Mouse (Mus musculus) heart, adult 2 months (tissue): ENCODE results near the gene Hexb. TPM values are rescaled to one million over a fixed set of nuclear protein-coding genes. Genes with fewer than 3 reads are reported as not detected.

Source experiments
- DNase-seq, 2 experiments: peaks; one replicate each; pipeline ENCODE4 v3.0.0; 2021
- H3K27ac ChIP-seq: fragments of 200-600 bp; 2 replicates; pipeline ENCODE4 v1.8.1; 2022
- H3K27me3 ChIP-seq: fragments of 200-500 bp; 2 replicates; pipeline ENCODE4 v1.6.1; 2012; ENCODE audit warnings: mild to moderate bottlenecking, low read length, inconsistent platforms, mixed read lengths; ENCODE audit not compliant: control insufficient read depth, insufficient read depth
- H3K36me3 ChIP-seq: fragments of 200-500 bp; 2 replicates; pipeline ENCODE4 v1.6.1; 2012; ENCODE audit warnings: low read length, inconsistent platforms; ENCODE audit not compliant: control insufficient read depth, insufficient read depth
- H3K4me1 ChIP-seq: fragments of 200-500 bp; 2 replicates; pipeline ENCODE4 v1.6.1; 2011; ENCODE audit warnings: low read length; ENCODE audit not compliant: control insufficient read depth, insufficient read depth
- H3K4me3 ChIP-seq: fragments of 200-600 bp; 2 replicates; pipeline ENCODE4 v1.8.1; 2022
- H3K79me2 ChIP-seq: fragments of 200-500 bp; replicated peaks from 2 replicates; pipeline ENCODE4 v1.6.1; 2012; ENCODE audit warnings: mild to moderate bottlenecking, inconsistent platforms, low read length, moderate library complexity, mixed read lengths; ENCODE audit not compliant: control insufficient read depth, insufficient read depth
- H3K9ac ChIP-seq: fragments of 200-500 bp; 2 replicates; pipeline ENCODE4 v1.6.1; 2012; ENCODE audit warnings: low read depth, mild to moderate bottlenecking, control low read depth, inconsistent platforms, low read length, mixed read lengths
- CTCF ChIP-seq: fragments of 200-600 bp; IDR thresholded peaks from 2 replicates; pipeline ENCODE4 v1.8.1; 2022; ENCODE audit warnings: antibody characterized with exemption, mild to moderate bottlenecking, moderate library complexity
- EP300 ChIP-seq: fragments of 200-500 bp; IDR thresholded peaks from 2 replicates; pipeline ENCODE4 v1.6.1; 2011; ENCODE audit warnings: low read depth, low read length, control low read depth; ENCODE audit not compliant: insufficient read depth
- POLR2A ChIP-seq: fragments of 200-500 bp; IDR thresholded peaks from 2 replicates; pipeline ENCODE4 v1.6.1; 2011; ENCODE audit warnings: mild to moderate bottlenecking, low read depth, low read length, control low read depth; ENCODE audit not compliant: insufficient read depth
- WGBS: fragments of 180-500 bp; shearing (Covaris S2); methylation state at CpG from one replicate; pipeline ENCODE4 v1.1.7; 2018; 5-methylcytosine and 5-hydroxymethylcytosine counted together
- intact Hi-C: fragments of 180-260 bp; cut with DNase I; formaldehyde crosslinking; loops from one replicate; pipeline ENCODE4 v1.15.1; 2025
- polyA plus RNA-seq: library from polyadenylated mRNA; depleted of rRNA; stranded (reverse); fragments of >200 nt; gene quantifications from 2 replicates; pipeline ENCODE4 v1.2.3, GENCODE M21; 2012
- total RNA-seq, 2 experiments: library from RNA; stranded (reverse); gene quantifications; 2 replicates each; pipeline ENCODE4 v1.2.3; 2021

Gene Hexb
- total and polyA plus RNA-seq, 3 experiments = 21.2 to 21.7 (median 21.3) TPM

DNA sequence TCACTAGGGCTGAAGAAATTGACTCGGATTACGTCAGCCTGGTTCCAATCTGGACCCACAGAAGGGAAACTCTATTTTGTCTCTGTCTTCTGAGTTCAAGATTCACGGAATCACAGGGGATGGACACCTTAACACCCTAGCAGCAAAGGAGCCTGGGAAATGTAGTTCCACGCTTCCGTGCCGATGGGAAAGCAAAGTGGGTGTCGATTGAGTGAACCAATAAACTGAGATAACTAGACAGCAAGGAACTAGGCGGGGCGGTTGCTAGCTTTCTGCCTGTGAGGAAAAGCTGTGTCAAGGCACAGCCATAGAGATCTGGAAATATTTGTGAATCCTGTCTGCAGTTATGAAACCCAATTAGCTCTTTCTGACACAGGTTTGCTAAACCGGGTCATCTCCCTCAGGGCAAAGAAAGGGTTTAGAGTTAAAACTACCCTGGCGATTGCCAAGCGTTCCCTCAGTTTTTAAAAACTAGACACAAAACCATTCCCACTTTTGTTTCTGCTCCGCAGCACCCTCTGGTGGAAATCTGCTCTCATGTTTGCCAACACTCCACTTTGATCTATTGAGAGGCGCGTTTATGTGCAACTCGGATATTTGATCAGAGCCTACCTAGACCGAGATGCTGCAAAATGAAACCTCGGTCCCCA is 7.0 kb upstream of the Hexb start:
- no peaks in the 10 kb centered on the region for H3K27me3 ChIP-seq
- H3K4me3 ChIP-seq = peak overlapping the region; percentile 49
- 4% methylated on average over 18 of the region's 18 CpGs for WGBS
- peaks cover 3% of the 10 kb centered on the region; the same call in 1 of the 2 replicates for H3K36me3 ChIP-seq
- intact Hi-C loops = loop anchor here (2.0 kb wide), 1 partner anchor 68 kb away; the partner anchor contains the start of genes Gfm2 and Nsa2
- H3K27ac ChIP-seq = peak overlapping the region; percentile 89
- no peaks in the 10 kb centered on the region for H3K79me2 ChIP-seq
- peak; percentile 54; the same call in 1 of the 2 replicates for TF ChIP-seq POLR2A
- no peak for TF ChIP-seq EP300
- TF ChIP-seq CTCF = peak; percentile 92
- H3K9ac ChIP-seq = peak overlapping the region; percentile 74
- peak; percentile 86 to 89 for DNase-seq
- H3K4me1 ChIP-seq = no peaks in the 10 kb centered on the region; the same call in 1 of the 2 replicates

DNA sequence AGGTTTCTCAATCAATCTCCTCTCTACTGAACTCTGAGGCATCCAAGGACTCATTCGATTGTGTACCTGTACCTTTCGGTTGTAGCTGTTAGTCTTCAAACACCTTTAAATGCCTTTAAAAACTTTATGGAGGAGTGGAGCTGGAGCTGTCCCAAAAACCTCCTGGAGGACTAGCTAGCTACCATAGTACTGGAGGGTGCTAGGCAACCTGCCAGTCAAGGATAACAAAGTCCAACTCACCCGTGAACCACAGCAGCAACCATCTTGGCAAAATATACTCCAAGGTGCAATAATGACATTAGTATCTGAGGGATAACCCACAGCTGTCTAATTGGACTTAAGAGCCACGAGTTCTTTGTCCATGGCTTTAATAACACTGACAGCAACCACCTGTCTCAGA is 3.7 kb upstream of the Hexb start:
- H3K79me2 ChIP-seq = no peaks in the 10 kb centered on the region
- H3K9ac ChIP-seq = no peak overlapping the region
- H3K4me3 ChIP-seq = no peak overlapping the region
- intact Hi-C loops = no loop called here
- 71% methylated on average over 4 of the region's 4 CpGs for WGBS
- no peaks in the 10 kb centered on the region; the same call in 1 of the 2 replicates for H3K4me1 ChIP-seq
- peaks cover 3% of the 10 kb centered on the region; the same call in 1 of the 2 replicates for H3K36me3 ChIP-seq
- no peak for DNase-seq
- no peaks in the 10 kb centered on the region for H3K27me3 ChIP-seq
- no peak for TF ChIP-seq POLR2A
- no peak for TF ChIP-seq CTCF
- TF ChIP-seq EP300 = no peak
- H3K27ac ChIP-seq = no peak overlapping the region

DNA sequence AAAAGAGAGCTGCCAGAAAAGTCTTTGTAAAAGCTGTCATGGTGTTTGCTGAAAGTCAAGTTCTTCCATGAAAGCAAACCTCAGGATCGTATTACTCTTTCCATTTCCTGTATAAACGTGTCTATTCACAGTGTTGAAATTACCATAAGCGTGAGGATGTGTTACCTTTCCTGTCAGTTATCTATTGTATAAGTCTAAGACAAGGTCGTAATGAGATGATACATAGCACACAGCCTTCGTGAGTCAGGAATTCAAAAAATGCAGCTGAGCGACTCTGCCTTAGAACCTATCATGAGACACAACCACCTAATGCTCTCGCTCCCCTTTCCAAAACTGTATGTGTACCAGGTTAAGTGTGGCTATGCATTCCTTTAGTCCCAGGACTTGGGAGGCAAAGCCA is 2.9 kb upstream of the Hexb start:
- no peaks in the 10 kb centered on the region for H3K27me3 ChIP-seq
- TF ChIP-seq CTCF = no peak
- TF ChIP-seq EP300 = no peak
- TF ChIP-seq POLR2A = no peak
- intact Hi-C loops = no loop called here
- WGBS = 50% methylated on average over 7 of the region's 7 CpGs
- H3K9ac ChIP-seq = no peak overlapping the region
- H3K4me3 ChIP-seq = no peak overlapping the region
- peaks cover 3% of the 10 kb centered on the region; the same call in 1 of the 2 replicates for H3K36me3 ChIP-seq
- H3K79me2 ChIP-seq = no peaks in the 10 kb centered on the region
- H3K27ac ChIP-seq = no peak overlapping the region
- no peak for DNase-seq
- no peaks in the 10 kb centered on the region; the same call in 1 of the 2 replicates for H3K4me1 ChIP-seq

DNA sequence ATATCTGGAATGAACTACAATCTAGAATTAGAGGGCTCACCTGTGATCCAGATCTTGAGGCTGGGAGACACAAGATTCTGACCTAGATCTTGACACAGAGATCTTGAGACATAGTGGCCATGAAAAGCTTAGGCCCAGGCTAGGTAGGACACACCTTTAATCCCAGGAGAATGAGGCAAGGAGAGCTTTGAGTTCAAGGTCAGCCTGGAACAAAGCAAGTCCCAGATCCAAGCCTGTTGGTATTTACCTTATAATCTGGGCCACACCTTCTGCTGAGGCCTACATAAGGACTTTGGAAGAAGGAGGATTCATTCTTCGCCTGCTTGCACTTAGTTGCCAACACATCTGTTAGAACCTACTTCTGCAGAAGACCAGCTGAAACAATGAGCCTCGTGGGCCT is 966 bp upstream of the Hexb start:
- no peak for DNase-seq
- intact Hi-C loops = loop anchor here (10.0 kb wide), 1 partner anchor 1066 kb away; the partner anchor contains the start of genes Ankra2 and Utp15
- Histone ChIP-seq H3K27me3 (no peaks in the 10 kb centered on the region), H3K36me3 (no peaks in the 10 kb centered on the region), H3K4me1 (no peaks in the 10 kb centered on the region; the same call in 1 of the 2 replicates), H3K27ac (no peak overlapping the region; the same call in 1 of the 2 replicates), H3K79me2 (no peaks in the 10 kb centered on the region), H3K4me3 (no peak overlapping the region), H3K9ac (no peak overlapping the region)
- TF ChIP-seq CTCF = no peak
- TF ChIP-seq EP300 = no peak
- TF ChIP-seq POLR2A = no peak
- 65% methylated on average over 2 of the region's 2 CpGs for WGBS

DNA sequence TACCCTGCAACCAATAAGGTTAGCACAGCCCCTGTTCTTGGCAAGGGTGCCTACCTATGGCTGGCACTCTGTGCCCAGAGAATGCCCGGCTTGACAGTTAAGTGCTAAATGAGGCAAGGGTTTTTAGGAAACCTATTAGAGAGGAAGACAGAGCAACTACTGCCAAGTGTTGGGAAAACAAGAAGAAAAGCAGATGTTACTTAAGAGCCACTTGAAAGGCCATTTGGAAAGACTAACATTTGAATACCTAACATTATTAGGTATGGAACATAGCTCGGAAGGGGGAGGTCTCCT is 1.3 kb downstream of the Hexb start:
- no peak overlapping the region for H3K9ac ChIP-seq
- H3K79me2 ChIP-seq = no peaks in the 10 kb centered on the region
- no peak for DNase-seq
- no peak for TF ChIP-seq CTCF
- no peak for TF ChIP-seq EP300
- TF ChIP-seq POLR2A = no peak
- H3K4me1 ChIP-seq = no peaks in the 10 kb centered on the region; the same call in 1 of the 2 replicates
- intact Hi-C loops = loop anchor here (10.0 kb wide), 1 partner anchor 1068 kb away; the partner anchor contains the start of genes Ankra2 and Utp15
- H3K36me3 ChIP-seq = no peaks in the 10 kb centered on the region
- H3K27me3 ChIP-seq = no peaks in the 10 kb centered on the region
- no peak overlapping the region for H3K27ac ChIP-seq
- H3K4me3 ChIP-seq = no peak overlapping the region
- 64% methylated on average over 2 of the region's 2 CpGs for WGBS
